Mouse (Mus musculus) layer of hippocampus, adult 2 months (tissue): ENCODE data around the gene Epsti1. TPM values are rescaled to one million over a fixed set of nuclear protein-coding genes. Genes with fewer than 3 reads are reported as not detected.
A peak's percentile ranks its signal among the peaks of the same experiment; 100 is the strongest.

ENCODE experiments used
- DNase-seq, 2 experiments: peaks; one replicate each; pipeline ENCODE4 v3.0.0; 2022; ENCODE audit warnings: low spot score in 2 of 2
- H3K27ac ChIP-seq: fragments of 200-600 bp; 2 replicates; pipeline ENCODE4 v1.8.1; 2022
- H3K4me3 ChIP-seq: fragments of 200-600 bp; 2 replicates; pipeline ENCODE4 v1.8.1; 2022; ENCODE audit warnings: mild to moderate bottlenecking
- CTCF ChIP-seq: fragments of 200-600 bp; conservative IDR thresholded peaks from 2 replicates; pipeline ENCODE4 v1.8.1; 2022; ENCODE audit warnings: antibody characterized with exemption, mild to moderate bottlenecking, moderate library complexity
- total RNA-seq, 2 experiments: library from RNA; stranded (reverse); gene quantifications; 2 replicates each; pipeline ENCODE4 v1.2.3; 2021

Epsti1 gene
- total RNA-seq, 2 experiments from 2014 or later: 0.37 TPM; not detected in 1

DNA sequence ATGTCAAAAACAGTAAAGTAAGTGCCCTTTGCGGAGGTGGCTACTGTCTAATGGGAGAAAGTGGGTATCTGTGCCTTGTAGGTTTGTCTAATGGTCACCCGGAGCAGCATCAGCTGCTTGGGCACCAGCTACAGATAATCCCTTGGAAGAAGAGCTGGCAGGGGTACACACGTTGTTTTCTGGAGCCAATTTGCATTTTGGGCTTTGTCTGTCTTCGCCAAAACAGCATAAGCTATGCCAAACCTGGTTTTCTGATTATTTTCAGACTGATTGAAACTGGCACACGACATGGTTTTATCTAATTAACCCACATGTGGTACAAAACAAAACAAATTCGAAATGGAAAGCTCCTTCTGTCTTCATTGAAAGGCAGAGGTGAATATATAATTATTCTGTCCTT, 21.4 kb upstream of the Epsti1 start:
- no peak overlapping the region for H3K4me3 ChIP-seq
- no peak overlapping the region for H3K27ac ChIP-seq
- no peak for TF ChIP-seq CTCF
- peak in 1 of 2 experiments; percentile 37 for DNase-seq

DNA sequence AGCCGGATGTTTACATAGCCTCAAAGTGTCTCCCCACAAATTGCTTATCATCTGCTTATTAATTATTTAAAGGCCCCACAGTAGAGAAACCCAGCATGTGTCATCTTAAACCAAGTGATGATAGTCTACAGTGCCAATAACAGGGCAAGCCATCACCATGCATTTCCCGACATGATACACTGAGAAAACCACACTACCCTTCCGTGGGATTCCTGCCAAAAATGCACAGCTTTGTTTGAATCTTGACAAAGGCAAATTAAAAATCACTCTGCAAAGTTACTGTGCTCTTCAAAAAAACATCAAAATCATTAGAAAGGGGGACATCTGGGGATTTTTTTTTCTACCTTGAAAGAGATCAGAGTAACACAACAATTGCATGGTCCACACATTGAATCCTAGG, 17.7 kb upstream of the Epsti1 start:
- H3K4me3 ChIP-seq: no peak overlapping the region
- no peak overlapping the region for H3K27ac ChIP-seq
- no peak for DNase-seq
- no peak for TF ChIP-seq CTCF

DNA sequence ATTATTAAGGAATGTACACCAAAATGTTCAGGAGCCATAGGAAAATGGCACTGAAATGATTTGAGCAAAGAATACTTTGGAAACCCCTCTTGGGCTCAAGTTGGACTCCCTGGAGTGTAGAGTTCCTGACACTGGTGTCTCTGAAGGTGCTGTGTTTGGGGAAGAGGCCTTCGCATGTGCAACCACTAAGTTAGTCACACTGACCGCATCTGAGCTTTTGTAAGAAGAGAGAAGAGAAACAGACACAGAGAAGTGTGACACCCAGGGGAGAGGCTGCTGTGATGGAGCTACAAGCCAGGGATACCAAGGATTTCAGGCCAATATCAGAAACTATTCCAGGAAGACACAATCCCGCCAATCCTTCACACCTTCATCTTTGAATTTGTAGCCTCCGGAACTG, 17.1 kb upstream of the Epsti1 start:
- TF ChIP-seq CTCF: no peak

DNA sequence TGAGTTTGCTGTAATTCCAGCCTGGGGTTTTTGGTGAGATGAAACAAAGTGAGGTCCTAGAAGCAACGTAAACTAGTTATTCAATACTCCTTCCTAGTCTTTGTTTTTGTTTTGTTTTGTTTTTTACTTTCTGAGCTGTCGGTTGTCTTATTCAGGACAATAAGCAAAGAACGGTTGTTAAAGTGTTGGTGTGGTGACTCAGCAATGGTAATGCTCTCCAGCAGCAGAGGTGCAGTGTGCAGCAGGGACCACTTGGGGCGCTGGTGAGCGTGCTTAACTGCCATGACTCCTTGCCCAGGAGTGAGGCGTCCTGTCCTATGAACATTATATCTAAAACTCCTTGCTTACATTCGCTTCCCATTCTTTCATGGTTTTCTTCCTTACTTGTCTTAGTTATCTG, 14.1 kb upstream of the Epsti1 start:
- no peak overlapping the region for H3K4me3 ChIP-seq
- H3K27ac ChIP-seq: no peak overlapping the region
- peak; percentile 28 for TF ChIP-seq CTCF
- no peak for DNase-seq

More for the DNA sequence above, 17.1 kb upstream of the Epsti1 start:
- H3K27ac ChIP-seq: no peak overlapping the region
- H3K4me3 ChIP-seq: no peak overlapping the region
- DNase-seq: no peak

DNA sequence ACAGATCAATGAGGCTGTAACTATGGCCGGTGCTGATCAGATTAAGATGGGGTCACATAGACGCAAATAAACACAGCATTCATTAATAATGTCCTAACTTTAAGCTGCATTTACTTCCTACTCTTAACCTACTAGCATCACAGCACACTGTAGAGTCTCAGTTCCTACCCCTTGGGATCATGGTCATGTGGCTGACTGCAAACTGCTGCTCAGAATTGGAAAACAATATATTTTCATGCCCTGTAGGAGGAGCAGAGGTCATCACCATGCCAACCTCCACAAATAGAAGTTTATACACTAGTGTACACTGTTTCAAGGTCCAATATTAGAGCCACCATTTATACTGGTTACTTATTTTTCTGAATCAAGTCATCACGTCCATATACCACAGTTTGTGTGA, 8.1 kb upstream of the Epsti1 start:
- DNase-seq: no peak
- H3K27ac ChIP-seq: no peak overlapping the region
- TF ChIP-seq CTCF: no peak
- no peak overlapping the region for H3K4me3 ChIP-seq

DNA sequence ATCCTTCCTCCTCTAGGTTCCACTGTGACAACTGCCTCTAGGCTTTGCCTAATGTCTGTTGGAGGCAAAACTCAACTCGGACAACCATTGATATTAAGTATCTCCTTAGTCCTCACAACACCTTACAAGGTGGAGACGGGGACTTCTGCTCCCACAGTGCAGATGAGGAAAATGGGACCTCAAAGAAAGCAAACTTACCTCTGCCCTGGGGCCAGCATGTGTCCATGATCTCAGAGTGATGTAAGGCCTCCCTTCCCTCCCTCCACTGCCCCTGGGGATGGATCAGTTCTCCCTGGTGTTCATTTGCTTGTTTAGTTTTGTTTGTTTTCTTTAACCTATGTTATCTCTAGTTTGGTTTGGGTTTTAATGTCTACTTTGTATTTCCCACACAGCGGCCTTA, 1.5 kb upstream of the Epsti1 start:
- DNase-seq: no peak
- H3K27ac ChIP-seq: no peak overlapping the region
- no peak for TF ChIP-seq CTCF
- H3K4me3 ChIP-seq: no peak overlapping the region

DNA sequence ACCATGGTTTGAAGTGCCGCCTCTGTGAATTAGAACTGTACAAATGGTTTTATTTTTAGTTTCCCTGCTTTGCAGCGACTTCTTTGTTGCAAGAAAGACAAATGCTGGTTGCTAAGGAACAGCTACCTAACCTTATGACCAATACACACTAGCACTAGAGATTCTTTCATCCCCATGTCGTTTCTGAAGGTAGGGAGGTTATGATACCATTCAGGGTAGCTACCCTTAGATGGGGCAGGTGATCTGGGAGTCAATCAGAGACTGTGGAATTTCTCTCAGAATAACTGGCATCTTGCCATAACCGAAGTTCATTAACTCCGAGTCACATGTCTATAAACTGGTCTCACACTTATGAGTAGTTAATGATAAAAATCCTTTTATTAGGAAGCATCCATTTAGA, 1.4 kb downstream of the Epsti1 start:
- no peak for DNase-seq
- Histone ChIP-seq H3K4me3 (peak overlapping the region; percentile 37), H3K27ac (peak overlapping the region; percentile 43; the same call in 1 of the 2 replicates)
- no peak for TF ChIP-seq CTCF

DNA sequence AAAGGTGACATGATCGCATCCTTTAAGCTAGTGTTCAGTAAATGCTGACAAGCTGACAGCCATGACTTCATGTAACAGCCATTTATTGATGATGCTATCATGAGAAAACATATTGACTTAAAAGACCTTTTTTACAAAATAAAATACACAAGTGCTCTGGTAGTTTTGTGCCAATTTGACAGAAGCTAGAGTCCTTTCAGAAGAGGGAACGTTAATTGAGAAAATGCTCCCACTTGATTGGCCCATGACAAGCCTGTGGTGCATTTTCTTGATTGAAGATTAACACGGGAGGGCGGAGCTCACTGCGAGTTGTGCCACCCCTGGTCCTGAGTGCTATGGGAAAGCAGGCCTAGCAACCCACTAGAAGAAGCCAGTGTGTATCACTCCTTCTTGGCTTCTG, 2.5 kb downstream of the Epsti1 start:
- no peak for TF ChIP-seq CTCF
- H3K27ac ChIP-seq: no peak overlapping the region
- no peak overlapping the region for H3K4me3 ChIP-seq
- DNase-seq: no peak

DNA sequence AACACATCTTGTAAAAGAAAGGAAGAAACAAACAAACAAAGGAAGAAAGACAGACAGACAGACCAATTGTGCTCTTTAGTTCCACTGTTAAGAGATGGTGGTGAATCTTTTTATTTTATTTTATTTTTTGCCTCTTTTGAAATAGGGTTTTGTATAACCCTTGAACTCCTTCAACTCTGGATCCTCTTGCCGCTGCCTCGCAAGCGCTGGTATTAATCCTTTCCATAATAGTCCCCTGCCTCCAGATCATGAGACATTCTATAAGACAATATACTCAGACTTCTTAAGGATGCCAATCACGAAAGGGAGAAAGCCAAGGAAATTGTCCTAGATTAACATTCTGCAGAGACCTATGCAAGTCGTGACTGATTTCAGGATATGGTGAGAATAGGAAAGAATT, 11.7 kb downstream of the Epsti1 start:
- no peak overlapping the region for H3K4me3 ChIP-seq
- TF ChIP-seq CTCF: no peak
- no peak for DNase-seq
- H3K27ac ChIP-seq: no peak overlapping the region

DNA sequence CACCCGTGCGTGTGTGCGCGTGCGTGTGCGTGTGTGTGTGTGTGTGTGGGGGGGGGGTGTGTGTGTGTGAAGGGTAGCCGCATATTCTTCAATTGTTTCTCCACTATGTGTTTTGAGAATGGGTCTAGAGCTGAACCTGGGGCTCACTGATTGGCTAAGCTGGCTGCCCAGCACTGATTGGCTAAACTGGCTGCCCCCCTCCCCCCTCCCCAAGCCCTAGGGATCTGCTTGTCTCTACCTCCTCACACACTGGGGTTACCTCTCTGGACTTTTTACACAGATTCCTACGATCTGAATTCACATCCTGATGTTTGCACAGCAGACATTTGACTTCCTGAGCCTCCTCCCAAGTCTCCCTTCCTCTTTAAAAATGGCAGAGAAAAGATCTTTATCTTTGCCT, 17.6 kb downstream of the Epsti1 start:
- no peak overlapping the region for H3K27ac ChIP-seq
- no peak for DNase-seq
- TF ChIP-seq CTCF: no peak
- no peak overlapping the region for H3K4me3 ChIP-seq

DNA sequence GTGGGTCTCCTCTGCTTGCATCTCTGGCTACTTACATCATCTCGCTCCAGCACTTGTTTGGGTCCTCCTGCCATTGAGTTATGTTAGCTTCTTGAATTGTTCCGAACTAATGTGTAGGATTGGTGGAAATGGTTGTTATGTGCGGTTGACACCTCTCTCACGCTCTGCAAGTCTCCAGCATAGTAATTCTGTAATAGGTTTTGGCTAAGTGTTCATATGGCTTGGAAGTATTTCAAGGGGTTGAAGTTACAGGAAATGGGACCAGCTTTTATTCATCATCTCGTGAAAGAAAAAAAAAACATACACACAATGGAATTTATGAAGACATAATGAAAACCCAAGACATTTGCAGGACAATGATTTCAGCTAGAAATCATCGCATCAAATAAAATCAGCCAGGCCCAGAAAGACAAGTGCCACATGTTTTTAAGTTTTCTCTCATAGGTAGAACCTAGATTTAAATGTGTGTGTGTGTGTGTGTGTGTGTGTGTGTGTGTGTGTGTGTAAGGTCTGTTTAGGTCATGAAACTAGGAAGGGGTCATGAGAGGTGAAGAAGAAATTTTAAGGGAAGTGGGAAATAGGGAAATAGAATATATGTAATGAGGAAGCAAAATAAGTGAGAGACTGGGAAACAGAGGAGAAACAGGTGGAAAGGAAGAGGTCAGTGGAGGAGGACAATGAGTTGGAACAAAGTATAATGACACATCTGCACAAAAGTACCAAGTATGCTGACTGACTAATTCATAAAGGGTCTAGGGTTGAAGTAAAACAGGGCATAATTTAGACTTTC, 19.2 kb downstream of the Epsti1 start:
- no peak for TF ChIP-seq CTCF
- no peak for DNase-seq
- no peak overlapping the region for H3K4me3 ChIP-seq
- no peak overlapping the region for H3K27ac ChIP-seq

DNA sequence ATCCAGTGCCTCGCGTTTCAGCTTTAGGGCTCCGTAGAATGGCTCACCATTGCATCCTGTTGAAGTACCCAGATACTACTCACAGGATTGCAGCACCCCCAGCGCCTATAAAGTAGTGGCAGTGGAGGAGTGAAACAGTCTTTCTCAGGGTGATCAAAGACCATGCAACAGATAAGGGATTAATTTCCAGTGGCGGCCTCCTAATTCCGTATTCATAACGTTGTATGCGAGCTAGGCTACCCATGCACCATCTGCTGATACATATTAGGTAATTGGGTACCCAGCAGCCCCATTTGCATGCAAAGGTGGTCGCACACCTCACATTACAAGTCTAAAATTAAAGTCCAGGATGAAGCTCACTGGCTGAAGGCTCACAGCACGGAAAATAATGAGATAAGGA, 21.4 kb downstream of the Epsti1 start:
- Histone ChIP-seq H3K4me3 (no peak overlapping the region), H3K27ac (no peak overlapping the region)
- no peak for TF ChIP-seq CTCF
- no peak for DNase-seq

DNA sequence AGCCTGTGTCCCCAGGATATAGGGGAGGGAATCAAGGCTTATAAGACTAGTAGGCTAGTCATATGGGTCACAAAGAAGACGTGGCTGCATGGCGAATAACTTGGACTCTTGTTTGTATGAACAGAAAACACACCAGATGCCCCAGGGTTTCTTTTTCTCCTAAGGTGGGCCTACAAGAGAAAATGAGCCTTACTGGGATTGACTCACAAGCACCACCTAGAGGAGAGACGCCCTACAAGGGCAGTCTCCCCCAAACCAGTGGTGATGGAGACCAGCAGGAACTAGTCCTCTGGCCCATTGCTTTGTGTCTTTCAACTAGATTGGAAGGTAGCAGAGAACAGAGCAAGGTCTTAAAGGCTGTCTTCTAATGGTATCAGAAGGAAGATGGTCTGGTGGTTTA, 22.7 kb downstream of the Epsti1 start:
- DNase-seq: peak; percentile 22 to 36
- no peak overlapping the region for H3K27ac ChIP-seq

DNA sequence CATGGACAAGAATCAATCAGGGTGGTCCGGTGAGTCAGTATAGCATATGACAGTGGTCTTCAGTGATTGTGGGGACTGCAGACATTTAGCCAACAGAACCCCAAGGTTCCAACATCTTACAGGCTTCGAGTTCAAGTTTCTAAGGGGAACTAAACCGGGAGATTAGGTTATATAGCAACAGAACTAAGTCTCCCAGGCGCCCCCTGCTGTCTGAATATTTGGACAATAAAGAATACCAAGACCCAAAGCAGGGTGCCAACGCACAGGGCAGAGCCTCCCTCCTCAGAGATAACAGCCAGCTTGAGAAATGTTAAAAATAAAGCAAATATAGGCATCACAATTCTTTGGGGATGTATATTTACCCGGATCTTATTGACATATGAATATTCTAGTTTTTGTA, 24.0 kb downstream of the Epsti1 start:
- Histone ChIP-seq H3K27ac (no peak overlapping the region), H3K4me3 (no peak overlapping the region)
- peak; percentile 51 to 80 for DNase-seq
- peak; percentile 86 for TF ChIP-seq CTCF

More for the DNA sequence above, 22.7 kb downstream of the Epsti1 start:
- peak; percentile 83 for TF ChIP-seq CTCF
- no peak overlapping the region for H3K4me3 ChIP-seq
